Mouse (Mus musculus) stomach, embryonic 14.5 days (tissue): ENCODE results near the gene Megf11. TPM values are rescaled to one million over a fixed set of nuclear protein-coding genes. Genes with fewer than 3 reads are reported as not detected.
"Not testable (repeated sequence)": the region's sequence is repeated elsewhere in the genome, so short reads cannot be mapped to it uniquely, and the experiment has no call there.

Source experiments
- ATAC-seq: fragments of 200-750 bp; cut with Nextera tagmentation; 2 replicates; pipeline ENCODE4 v1.8.0; 2017; ENCODE audit warnings: low read depth, moderate TSS enrichment; ENCODE audit not compliant: insufficient number of reproducible peaks, insufficient read depth, low FRiP score
- H3K27ac ChIP-seq: fragments of 300-500 bp; sonication (generic); 2 replicates; pipeline ENCODE4 v1.5.1; 2014; ENCODE audit warnings: mild to moderate bottlenecking, low read length, moderate library complexity, mixed read lengths
- H3K27me3 ChIP-seq: fragments of 300-500 bp; sonication (generic); 2 replicates; pipeline ENCODE4 v1.6.1; 2014; ENCODE audit warnings: low read length, control low read depth, mixed read lengths; ENCODE audit not compliant: control insufficient read depth, insufficient read depth
- H3K36me3 ChIP-seq: fragments of 300-500 bp; sonication (generic); 2 replicates; pipeline ENCODE4 v1.6.1; 2014; ENCODE audit warnings: mild to moderate bottlenecking, control low read depth, low read length, moderate library complexity, mixed read lengths; ENCODE audit not compliant: control insufficient read depth, insufficient read depth
- H3K4me1 ChIP-seq: fragments of 300-500 bp; sonication (generic); 2 replicates; pipeline ENCODE4 v1.6.1; 2014; ENCODE audit warnings: low read length, control low read depth, mixed read lengths; ENCODE audit not compliant: control insufficient read depth, insufficient read depth
- H3K4me2 ChIP-seq: fragments of 300-500 bp; sonication (generic); replicated peaks from 2 replicates; pipeline ENCODE4 v1.6.1; 2014; ENCODE audit warnings: low read depth, low read length, control low read depth
- H3K4me3 ChIP-seq: fragments of 300-500 bp; sonication (generic); 2 replicates; pipeline ENCODE4 v1.5.1; 2014; ENCODE audit warnings: low read depth, low read length, control low read depth
- H3K9ac ChIP-seq: fragments of 300-500 bp; sonication (generic); replicated peaks from 2 replicates; pipeline ENCODE4 v1.6.1; 2014; ENCODE audit warnings: low read depth, mild to moderate bottlenecking, control low read depth, low read length, moderate library complexity, mixed read lengths
- H3K9me3 ChIP-seq: fragments of 300-500 bp; sonication (generic); 2 replicates; pipeline ENCODE4 v1.6.1; 2016; ENCODE audit warnings: low read depth, low read length, control low read depth; ENCODE audit not compliant: control insufficient read depth
- WGBS: fragments of 180-500 bp; shearing (Covaris S2); extraction: QIAGEN DNeasy Blood & Tissue Kit; methylation state at CpG from one replicate; pipeline ENCODE4 v1.1.7; 2014; 5-methylcytosine and 5-hydroxymethylcytosine counted together
- polyA plus RNA-seq: library from polyadenylated mRNA; unstranded; fragments of >200 nt; fragmentation: Nextera tagmentation; extraction: Ambion mirVana; gene quantifications from 2 replicates; pipeline ENCODE4 v1.2.1, GENCODE M21; 2014

The Megf11 gene
- polyA plus RNA-seq, 1 experiment from 2014 or later: 1.9 TPM

DNA sequence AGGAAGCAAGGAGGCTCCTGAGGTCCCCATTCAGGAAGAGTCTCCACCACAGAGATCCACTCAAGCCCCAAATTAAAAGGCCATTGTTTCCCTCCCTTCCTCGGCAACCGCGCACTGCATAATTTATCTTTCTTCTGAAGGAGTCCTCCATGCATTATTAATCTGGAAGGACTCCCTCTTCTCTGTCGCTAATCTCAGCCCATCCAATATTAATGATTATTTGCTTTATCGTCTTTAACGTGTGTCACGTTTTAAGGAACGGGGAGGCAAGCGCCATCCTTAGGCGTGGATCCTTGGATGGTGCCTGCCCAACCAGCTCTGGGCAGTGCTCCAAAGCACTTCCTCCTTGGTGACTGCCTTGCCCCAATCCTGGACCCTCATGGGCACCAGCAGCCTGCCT is 269.3 kb downstream of the Megf11 start:
- Histone ChIP-seq H3K9me3 (no peaks in the 10 kb centered on the region), H3K4me2 (no peak overlapping the region), H3K9ac (no peak overlapping the region), H3K4me3 (no peak overlapping the region), H3K27ac (no peak overlapping the region), H3K4me1 (no peaks in the 10 kb centered on the region), H3K36me3 (no peaks in the 10 kb centered on the region), H3K27me3 (no peaks in the 10 kb centered on the region)
- no peak for ATAC-seq
- 86% methylated on average over 10 of the region's 10 CpGs for WGBS

DNA sequence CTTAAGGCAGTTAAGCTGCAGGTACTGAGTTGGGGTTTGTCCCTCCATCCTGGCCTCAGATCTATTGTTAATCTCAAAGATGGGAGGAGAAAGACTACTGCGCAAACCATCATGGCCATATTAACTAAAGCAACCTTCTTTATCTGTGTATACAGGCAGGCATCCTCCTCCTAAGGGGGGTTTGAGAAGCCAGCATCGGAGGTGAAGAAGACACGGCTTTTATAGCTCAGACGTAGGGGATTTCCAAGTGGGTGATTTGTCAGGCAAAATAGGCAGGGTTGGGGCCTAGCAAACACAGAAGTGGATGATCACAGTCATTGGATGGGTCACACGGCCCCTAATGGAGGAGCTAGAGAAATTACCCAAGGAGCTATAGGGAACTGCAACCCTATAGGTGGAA is 271.2 kb downstream of the Megf11 start:
- H3K9ac ChIP-seq: no peak overlapping the region
- no peaks in the 10 kb centered on the region for H3K36me3 ChIP-seq
- H3K27ac ChIP-seq: no peak overlapping the region
- ATAC-seq: no peak
- no peaks in the 10 kb centered on the region for H3K4me1 ChIP-seq
- H3K27me3 ChIP-seq: no peaks in the 10 kb centered on the region
- WGBS: 77% methylated on average over 5 of the region's 5 CpGs
- H3K4me3 ChIP-seq: no peak overlapping the region
- H3K4me2 ChIP-seq: no peak overlapping the region
- no peaks in the 10 kb centered on the region for H3K9me3 ChIP-seq

GRCm38 (mm10) chr9:64660222-64660621 is 274.8 kb downstream of the Megf11 start:
- ATAC-seq: no peak
- Histone ChIP-seq H3K36me3 (no peaks in the 10 kb centered on the region), H3K4me3 (no peak overlapping the region), H3K9me3 (no peaks in the 10 kb centered on the region), H3K27me3 (no peaks in the 10 kb centered on the region), H3K9ac (no peak overlapping the region), H3K4me2 (no peak overlapping the region), H3K27ac (no peak overlapping the region), H3K4me1 (no peaks in the 10 kb centered on the region)
- WGBS: 74% methylated on average over 7 of the region's 7 CpGs

GRCm38 (mm10) chr9:64664612-64665011 is 279.2 kb downstream of the Megf11 start:
- Histone ChIP-seq H3K36me3 (no peaks in the 10 kb centered on the region), H3K9me3 (no peaks in the 10 kb centered on the region), H3K4me2 (no peak overlapping the region), H3K27ac (no peak overlapping the region), H3K4me3 (no peak overlapping the region), H3K27me3 (no peaks in the 10 kb centered on the region), H3K9ac (no peak overlapping the region), H3K4me1 (no peaks in the 10 kb centered on the region)
- WGBS: 27% methylated on average over 1 of the region's 1 CpGs
- ATAC-seq: no peak

DNA sequence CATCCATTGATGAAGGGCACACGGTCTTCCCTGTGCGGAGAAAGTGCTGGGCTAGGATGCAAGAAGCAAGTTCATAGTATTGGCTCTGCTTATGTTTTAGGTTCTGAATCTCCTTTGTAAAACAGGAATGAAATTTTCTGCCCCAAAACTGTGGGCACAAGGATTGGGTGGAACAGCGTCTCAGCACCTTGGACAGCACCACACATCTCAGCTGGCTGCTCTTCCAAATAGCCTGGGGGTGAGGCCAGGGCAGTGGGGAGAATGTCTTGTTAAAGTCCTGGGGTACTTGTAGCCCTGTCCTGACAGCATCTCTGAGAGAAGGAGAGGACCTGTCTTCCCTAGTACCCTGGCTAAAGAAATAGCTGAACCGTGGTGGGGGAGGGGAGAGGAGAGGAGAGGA is 281.1 kb downstream of the Megf11 start:
- H3K36me3 ChIP-seq: no peaks in the 10 kb centered on the region
- no peak overlapping the region for H3K27ac ChIP-seq
- H3K27me3 ChIP-seq: no peaks in the 10 kb centered on the region
- H3K9ac ChIP-seq: no peak overlapping the region
- no peaks in the 10 kb centered on the region for H3K9me3 ChIP-seq
- no peak for ATAC-seq
- no peak overlapping the region for H3K4me2 ChIP-seq
- WGBS: 29% methylated on average over 4 of the region's 4 CpGs
- H3K4me3 ChIP-seq: no peak overlapping the region
- H3K4me1 ChIP-seq: no peaks in the 10 kb centered on the region

DNA sequence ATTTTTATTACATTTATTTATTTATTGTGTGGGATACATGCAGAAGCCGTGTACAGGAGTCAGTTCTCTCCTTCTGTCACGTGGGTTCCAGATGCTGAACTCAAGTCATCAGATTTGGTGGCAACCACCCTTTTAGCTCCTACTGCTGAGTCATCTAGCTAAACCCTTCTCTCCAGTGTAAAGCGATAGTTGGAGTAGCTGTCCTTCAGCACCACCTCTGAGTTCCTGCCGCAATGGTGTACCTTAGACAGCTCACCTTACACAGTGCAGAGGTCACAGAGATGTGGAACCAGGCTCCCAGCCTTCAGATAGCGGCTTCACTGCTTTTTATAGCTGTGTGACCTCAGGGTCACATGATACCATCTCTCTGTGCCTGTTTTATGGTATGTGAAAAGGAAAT is 282.1 kb downstream of the Megf11 start:
- WGBS: 6% methylated on average over 5 of the region's 5 CpGs

GRCm38 (mm10) chr9:64668001-64668400 is 282.6 kb downstream of the Megf11 start:
- ATAC-seq: no peak
- H3K4me1 ChIP-seq: no peaks in the 10 kb centered on the region
- H3K4me3 ChIP-seq: no peak overlapping the region
- no peak overlapping the region for H3K4me2 ChIP-seq
- H3K27ac ChIP-seq: no peak overlapping the region
- no peaks in the 10 kb centered on the region for H3K27me3 ChIP-seq
- no peaks in the 10 kb centered on the region for H3K9me3 ChIP-seq
- H3K9ac ChIP-seq: no peak overlapping the region
- 43% methylated on average over 2 of the region's 2 CpGs for WGBS
- no peaks in the 10 kb centered on the region for H3K36me3 ChIP-seq

More for the DNA sequence above, 282.1 kb downstream of the Megf11 start:
- no peaks in the 10 kb centered on the region for H3K4me1 ChIP-seq
- no peak overlapping the region for H3K27ac ChIP-seq
- no peak overlapping the region for H3K4me3 ChIP-seq
- H3K9ac ChIP-seq: no peak overlapping the region
- ATAC-seq: no peak
- no peak overlapping the region for H3K4me2 ChIP-seq
- no peaks in the 10 kb centered on the region for H3K9me3 ChIP-seq
- no peaks in the 10 kb centered on the region for H3K36me3 ChIP-seq
- no peaks in the 10 kb centered on the region for H3K27me3 ChIP-seq

DNA sequence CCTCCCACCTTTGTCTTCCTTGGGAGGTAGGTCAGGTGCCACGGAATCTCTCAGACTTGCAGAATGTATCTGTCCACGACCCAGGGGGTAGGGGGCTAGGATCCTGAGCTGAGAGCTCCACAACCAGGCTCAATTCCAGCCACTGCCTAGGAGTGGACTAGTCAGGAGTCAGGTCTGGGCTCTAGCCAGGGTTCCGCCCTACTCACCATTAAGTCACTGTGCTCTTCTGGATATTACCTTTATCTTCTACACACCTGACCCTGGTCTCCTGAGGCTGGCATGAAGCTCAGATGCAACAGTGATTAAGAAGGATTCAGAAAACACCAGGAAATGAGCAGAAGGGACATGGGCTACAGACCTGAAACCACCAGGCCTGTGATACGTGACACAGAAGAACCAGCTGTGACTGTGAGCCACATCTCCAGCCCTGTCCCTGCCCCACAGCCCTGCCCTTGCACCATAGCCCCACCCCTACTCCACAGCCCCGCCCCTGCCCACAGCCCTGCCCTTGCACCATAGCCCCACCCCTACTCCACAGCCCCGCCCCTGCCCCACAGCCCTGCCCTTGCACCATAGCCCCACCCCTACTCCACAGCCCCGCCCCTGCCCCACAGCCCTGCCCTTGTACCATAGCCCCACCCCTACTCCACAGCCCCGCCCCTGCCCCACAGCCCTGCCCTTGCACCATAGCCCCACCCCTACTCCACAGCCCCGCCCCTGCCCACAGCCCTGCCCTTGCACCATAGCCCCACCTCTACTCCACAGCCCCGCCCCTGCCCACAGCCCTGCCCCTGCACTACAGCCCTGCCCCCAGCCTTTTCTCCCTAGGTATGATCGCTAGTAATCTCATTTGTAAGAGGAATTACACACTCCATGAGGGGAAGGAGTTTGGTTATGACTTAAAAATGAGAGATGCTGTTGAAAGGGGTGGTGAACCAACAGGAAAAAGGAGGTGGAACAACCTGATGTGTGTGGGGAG is 286.2 kb downstream of the Megf11 start:
- H3K9me3 ChIP-seq, H3K4me2 ChIP-seq, H3K36me3 ChIP-seq, H3K27ac ChIP-seq, H3K27me3 ChIP-seq, H3K9ac ChIP-seq, H3K4me3 ChIP-seq, H3K4me1 ChIP-seq: not testable (repeated sequence)
- peak; percentile 62; the same call in 1 of the 2 replicates for ATAC-seq
- WGBS: 42% methylated on average over 7 of the region's 11 CpGs
